Mouse (Mus musculus): ENCODE data around the gene Tjap1.

DNA sequence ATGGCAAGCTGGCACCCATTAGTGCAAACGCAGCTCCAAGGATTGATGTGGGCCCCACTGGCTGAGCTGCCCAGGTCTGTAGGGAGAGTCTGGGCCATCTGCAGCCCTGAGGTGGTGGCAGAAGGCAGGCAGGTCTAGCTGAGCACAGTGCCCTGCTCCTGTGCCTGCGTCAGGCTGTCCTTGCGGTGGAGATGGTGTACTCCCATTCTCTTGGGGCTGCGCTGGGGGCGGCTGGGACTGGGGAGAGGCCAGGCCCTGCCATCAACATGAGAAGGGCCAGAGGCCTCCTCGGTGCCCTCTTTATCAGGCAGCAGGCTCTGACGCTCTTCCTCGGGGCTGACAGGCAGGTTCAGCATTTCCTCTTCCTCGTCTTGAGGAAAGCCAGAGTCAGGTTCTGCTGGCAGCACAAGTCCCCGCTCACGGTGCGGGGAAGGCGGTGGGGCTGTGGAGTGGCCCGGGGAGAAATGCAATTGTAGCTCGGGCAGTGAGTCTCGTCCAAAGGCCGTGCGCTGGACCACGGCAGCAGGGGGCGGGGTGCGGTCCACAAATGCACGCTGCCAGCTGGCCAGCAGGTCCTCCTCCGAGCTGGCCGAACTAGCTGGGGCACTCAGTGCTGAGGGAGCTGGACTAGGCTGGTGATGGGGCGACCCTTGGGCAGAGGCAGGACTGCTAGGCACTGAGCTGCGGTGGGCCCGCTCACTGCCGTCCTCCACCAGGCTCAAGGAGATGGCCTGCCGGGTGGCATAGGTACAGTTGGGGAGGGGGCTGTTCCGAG, 24.4 kb downstream of the Tjap1 start:
- no peak for TF ChIP-seq CTCF (IDR thresholded peaks at IDR 0.05; ENCODE audit: borderline replicate concordance, control insufficient read depth, extremely low read depth, insufficient read depth, low read length, poor library complexity)
- TF ChIP-seq POLR2A (IDR thresholded peaks at IDR 0.05; ENCODE audit: control insufficient read depth, extremely low read depth, insufficient read depth, low read length, poor library complexity), result no peak

Measured in thymus, adult 2 months (tissue).